Mouse (Mus musculus) kidney, embryonic 15.5 days (tissue): ENCODE measurements around the gene Zbp1. TPM values are rescaled to one million over a fixed set of nuclear protein-coding genes. Genes with fewer than 3 reads are reported as not detected.
A peak's percentile ranks its signal among the peaks of the same experiment; 100 is the strongest.

Experiments
- ATAC-seq: fragments of 200-750 bp; cut with Nextera tagmentation; replicated peaks from 2 replicates; pipeline ENCODE4 v1.8.0; 2017; ENCODE audit warnings: moderate TSS enrichment; ENCODE audit not compliant: low FRiP score
- H3K27ac ChIP-seq: fragments of 300-500 bp; sonication (generic); 2 replicates; pipeline ENCODE4 v1.5.1; 2015; ENCODE audit warnings: mild to moderate bottlenecking, inconsistent platforms
- H3K27me3 ChIP-seq: fragments of 300-500 bp; sonication (generic); 2 replicates; pipeline ENCODE4 v1.6.1; 2015; ENCODE audit warnings: inconsistent platforms
- H3K36me3 ChIP-seq: fragments of 300-500 bp; sonication (generic); 2 replicates; pipeline ENCODE4 v1.6.1; 2015; ENCODE audit warnings: inconsistent platforms
- H3K4me1 ChIP-seq: fragments of 300-500 bp; sonication (generic); 2 replicates; pipeline ENCODE4 v1.6.1; 2015; ENCODE audit warnings: inconsistent platforms
- H3K4me2 ChIP-seq: fragments of 300-500 bp; sonication (generic); 2 replicates; pipeline ENCODE4 v1.6.1; 2015; ENCODE audit warnings: moderate library complexity, mild to moderate bottlenecking, inconsistent platforms
- H3K4me3 ChIP-seq: fragments of 300-500 bp; sonication (generic); replicated peaks from 2 replicates; pipeline ENCODE4 v1.5.1; 2015; ENCODE audit warnings: mild to moderate bottlenecking, inconsistent platforms
- H3K9ac ChIP-seq: fragments of 300-500 bp; sonication (generic); 2 replicates; pipeline ENCODE4 v1.6.1; 2015; ENCODE audit warnings: mild to moderate bottlenecking, inconsistent platforms
- H3K9me3 ChIP-seq: fragments of 300-500 bp; sonication (generic); replicated peaks from 2 replicates; pipeline ENCODE4 v1.6.1; 2016; ENCODE audit warnings: inconsistent platforms
- WGBS: fragments of 180-500 bp; shearing (Covaris S2); methylation state at CpG from one replicate; pipeline ENCODE4 v1.1.7; 2015; ENCODE audit warnings: mixed read lengths; 5-methylcytosine and 5-hydroxymethylcytosine counted together
- polyA plus RNA-seq: library from polyadenylated mRNA; unstranded; fragments of >200 nt; fragmentation: Nextera tagmentation; extraction: Ambion mirVana; gene quantifications from 2 replicates; pipeline ENCODE4 v1.2.1, GENCODE M21; 2015

The Zbp1 gene
- polyA plus RNA-seq, 1 experiment from 2014 or later = 0.64 TPM

DNA sequence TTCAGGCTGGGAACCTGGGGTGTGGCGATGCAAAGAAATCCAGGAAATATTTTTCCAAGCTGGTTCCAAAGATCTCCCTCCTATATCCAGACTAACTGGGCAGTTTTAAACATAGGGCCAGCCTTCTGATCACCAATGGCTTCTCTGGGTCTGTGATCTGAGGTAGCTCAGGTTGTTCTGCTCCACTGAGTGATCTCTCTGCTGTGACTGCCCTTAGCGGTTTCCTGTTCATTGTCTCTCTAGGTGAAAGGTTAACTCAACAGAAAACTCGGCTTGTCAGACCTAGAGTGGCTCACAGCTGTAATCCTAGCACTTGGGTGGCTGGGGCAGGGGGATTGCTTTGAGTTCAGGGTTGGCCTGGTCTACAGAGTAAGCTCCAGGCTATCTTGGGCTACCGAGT, 61.3 kb downstream of the Zbp1 start:
- 42% methylated on average over 4 of the region's 4 CpGs for WGBS
- Histone ChIP-seq H3K9ac (no peak overlapping the region), H3K27me3 (peaks cover 20% of the 10 kb centered on the region), H3K4me1 (peaks cover 49% of the 10 kb centered on the region), H3K36me3 (no peaks in the 10 kb centered on the region), H3K27ac (no peak overlapping the region), H3K4me3 (no peak overlapping the region), H3K4me2 (no peak overlapping the region), H3K9me3 (no peaks in the 10 kb centered on the region)
- ATAC-seq = peak; percentile 32; the same call in 1 of the 2 replicates

- Histone ChIP-seq H3K4me1 (peaks cover 49% of the 10 kb centered on the region), H3K4me3 (no peak overlapping the region), H3K27me3 (peaks cover 15% of the 10 kb centered on the region), H3K9ac (no peak overlapping the region), H3K36me3 (no peaks in the 10 kb centered on the region), H3K27ac (no peak overlapping the region), H3K4me2 (no peak overlapping the region), H3K9me3 (no peaks in the 10 kb centered on the region)
- ATAC-seq = no peak
- WGBS = 85% methylated on average over 13 of the region's 13 CpGs
Observed at GRCm38 (mm10) chr2:173156923-173157322, 61.8 kb downstream of the Zbp1 start.

Other genes starting within 250 kb of the Zbp1 start
- 0.08 and 0.09 TPM in 2 replicates for gene Spo11, start 241.2 kb downstream of the Zbp1 start, polyA plus RNA-seq
- gene Rae1, start 218.8 kb downstream of the Zbp1 start, polyA plus RNA-seq = 138 and 145 TPM in 2 replicates
- gene Rbm38, start 198.4 kb downstream of the Zbp1 start, polyA plus RNA-seq = 32.1 and 37.3 TPM in 2 replicates
- gene Ctcfl, start 99.4 kb downstream of the Zbp1 start, polyA plus RNA-seq = 0.12 and 0.21 TPM in 2 replicates
- gene Pck1, start 65.9 kb downstream of the Zbp1 start, polyA plus RNA-seq = 17.9 and 18.0 TPM in 2 replicates
- 4.0 and 4.5 TPM in 2 replicates for gene Pmepa1, start 57.6 kb upstream of the Zbp1 start, polyA plus RNA-seq